Mouse (Mus musculus): ENCODE results near the gene Dagla.

DNA sequence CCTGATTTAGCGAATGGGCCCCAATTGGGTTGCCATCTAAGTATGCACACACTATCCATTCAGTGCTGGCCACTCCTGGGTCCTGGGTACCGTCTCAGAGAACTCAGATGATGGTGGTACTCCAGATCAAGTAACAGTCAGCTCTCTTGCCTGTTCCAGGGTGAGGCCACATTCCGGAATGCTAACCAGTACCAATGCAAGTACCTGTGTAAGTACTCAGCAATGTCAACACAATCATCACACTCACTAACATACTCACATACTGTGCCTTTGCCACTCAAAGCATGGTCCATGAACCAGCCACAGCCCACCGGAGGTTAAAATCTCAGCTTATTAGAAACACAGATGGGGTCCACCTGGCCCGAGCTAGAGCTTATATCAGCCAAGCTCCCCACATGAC, 10.7 kb downstream of the Dagla start:
- no peak for TF ChIP-seq CTCF (IDR thresholded peaks at IDR 0.05)
- no peak for TF ChIP-seq POLR2A (IDR thresholded peaks at IDR 0.05; ENCODE audit: insufficient read depth, low read depth, low read length)

Measured in heart, adult 2 months (tissue).